Mouse (Mus musculus): ENCODE results near the gene Fbxl16.
A peak's percentile ranks its signal among the peaks of the same experiment; 100 is the strongest.
"Not testable (repeated sequence)": the region's sequence is repeated elsewhere in the genome, so short reads cannot be mapped to it uniquely, and the experiment has no call there.

Gene Fbxl16

GRCm38 (mm10) chr17:25796211-25796771, 12.6 kb upstream of the Fbxl16 start:
- DNase-seq, result peak in 1 of 2 experiments; percentile 30

- peak; percentile 91 to 93 for DNase-seq
These were observed 11.9 kb upstream of the Fbxl16 start, which contains the start of gene Metrn for GRCm38 (mm10) chr17:25796951-25797369. Metrn (minus strand) TSS chr17:25797136.

- DNase-seq, result peak; percentile 68 to 70
These were observed 7.9 kb upstream of the Fbxl16 start for GRCm38 (mm10) chr17:25801029-25801428.

DNA sequence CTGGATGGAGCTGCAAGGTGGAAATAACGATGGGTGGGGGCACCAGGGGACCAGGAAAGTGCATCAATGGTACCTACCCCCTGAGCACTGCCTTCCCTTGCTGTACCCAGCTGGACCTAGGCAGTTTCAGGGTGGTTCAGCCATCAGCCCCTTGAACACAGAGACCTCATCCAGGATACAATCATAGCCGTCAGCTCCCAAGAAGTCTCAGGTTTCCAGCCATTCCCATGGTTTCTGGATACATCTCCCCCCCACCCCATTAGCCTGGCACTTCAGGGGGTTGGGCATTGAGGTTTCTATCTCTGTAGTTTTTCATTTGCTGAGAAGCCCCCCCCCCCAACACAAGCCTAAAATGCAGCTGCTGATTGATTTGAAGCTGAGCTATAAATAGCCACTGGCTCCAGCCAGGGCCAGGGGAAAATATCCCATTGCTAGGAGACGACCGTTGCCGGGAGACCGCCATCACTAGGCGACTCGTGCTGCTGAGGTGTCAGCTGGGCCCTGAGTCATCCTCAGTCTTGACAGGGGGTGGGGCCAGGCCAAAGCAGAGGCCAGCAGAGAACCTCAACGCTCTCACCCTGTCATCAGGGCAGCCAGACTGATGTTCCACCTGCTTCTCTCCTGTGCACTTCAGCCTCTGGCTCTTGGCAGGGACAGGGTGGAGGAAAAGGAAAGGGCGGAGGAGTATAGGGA, 5.9 kb upstream of the Fbxl16 start:
- DNase-seq, result no peak

DNA sequence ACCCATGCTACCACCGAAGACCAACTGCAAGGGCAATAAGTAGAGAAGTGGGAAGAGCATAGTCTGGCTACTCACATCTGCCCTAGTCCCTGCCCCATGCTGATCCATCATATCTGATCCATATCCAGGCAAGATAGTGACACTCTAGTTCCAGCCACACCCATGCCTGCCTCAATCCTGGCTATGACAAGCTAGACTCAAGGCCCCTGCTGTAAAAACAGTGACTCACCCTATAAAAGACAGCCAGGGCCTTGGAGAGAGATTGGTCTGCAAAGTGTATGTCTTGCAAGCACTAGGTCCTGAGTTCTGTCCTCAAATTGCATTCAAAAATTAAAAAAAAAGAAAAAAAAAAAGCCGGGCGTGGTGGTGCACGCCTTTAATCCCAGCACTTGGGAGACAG, 2.4 kb upstream of the Fbxl16 start:
- no peak for DNase-seq

DNA sequence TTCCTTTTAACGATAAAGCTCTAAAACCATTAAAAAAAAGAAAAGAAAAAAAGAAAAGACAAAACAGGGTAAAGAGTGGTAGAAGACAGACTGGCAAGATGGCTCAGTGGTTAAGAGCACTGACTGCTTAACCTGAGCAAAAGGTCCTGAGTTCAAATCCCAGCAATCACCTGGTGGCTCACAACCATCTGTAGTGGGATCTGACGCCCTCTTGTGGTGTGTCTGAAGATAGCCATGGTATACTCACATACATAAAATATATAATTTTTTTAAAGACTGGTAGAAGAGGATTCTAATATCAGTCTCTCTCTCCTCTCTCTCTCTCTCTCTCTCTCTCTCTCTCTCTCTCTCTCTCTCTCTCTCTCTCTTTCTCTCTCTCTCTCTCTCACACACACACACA, 1.4 kb upstream of the Fbxl16 start:
- not testable (repeated sequence) for DNase-seq

DNA sequence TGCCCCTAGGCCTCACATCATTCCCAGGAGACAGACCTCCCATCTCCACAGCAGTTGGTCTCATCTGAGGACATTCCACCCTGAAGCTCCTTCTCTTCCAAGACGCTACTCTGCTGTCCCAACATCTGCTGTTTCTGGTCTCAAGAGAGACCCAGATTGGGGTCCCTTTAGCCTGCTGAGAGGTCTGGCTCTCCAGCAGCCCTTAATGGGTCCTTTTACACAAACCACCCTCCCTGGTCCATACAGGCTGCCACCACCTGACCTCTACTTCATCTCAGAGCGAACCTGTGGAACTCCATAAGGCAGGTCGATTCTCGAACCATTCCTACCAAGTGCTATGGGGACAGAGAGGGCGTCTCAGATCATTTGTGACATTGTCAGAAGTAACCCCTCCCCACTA, 857 bp upstream of the Fbxl16 start:
- no peak for DNase-seq

DNA sequence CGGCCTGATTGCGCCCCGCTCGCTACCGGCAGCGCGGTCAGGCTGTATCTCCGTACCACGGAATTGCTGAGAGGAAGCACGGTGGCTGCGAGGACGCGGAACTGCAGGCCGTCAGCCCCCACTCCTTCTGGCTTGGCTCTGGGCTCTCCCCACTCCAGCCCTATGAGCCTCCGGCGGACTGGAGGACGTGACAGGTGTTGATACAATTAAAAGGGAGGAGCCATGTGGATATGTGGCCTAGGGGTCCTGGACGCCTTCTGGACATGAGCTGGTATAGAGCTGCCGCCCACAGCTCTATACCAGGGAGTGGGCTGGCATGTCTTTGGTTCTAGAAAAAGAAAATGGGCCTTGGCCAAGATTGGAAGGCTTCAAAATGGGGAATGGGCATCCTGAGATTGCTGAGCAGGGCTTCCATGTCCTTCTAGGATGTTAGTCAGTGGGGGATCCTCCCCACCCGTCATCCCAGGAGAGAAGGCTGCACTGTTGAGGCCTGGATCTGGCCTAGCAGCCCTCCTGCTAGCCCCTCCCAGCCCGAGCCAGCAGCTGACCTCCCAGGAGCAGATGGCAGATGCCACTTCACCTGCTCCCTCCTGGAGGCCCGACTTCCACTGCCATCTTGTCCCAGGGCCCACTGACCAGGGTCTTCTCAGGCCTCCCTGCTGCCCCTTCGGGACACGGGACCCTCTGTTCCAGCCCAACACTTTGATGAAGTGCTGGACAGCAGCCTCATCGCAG, 888 bp downstream of the Fbxl16 start:
- DNase-seq, result no peak

GRCm38 (mm10) chr17:25810890-25811289, 2.0 kb downstream of the Fbxl16 start:
- no peak for DNase-seq

- DNase-seq, result peak; percentile 72 to 79
These were observed 4.6 kb downstream of the Fbxl16 start for GRCm38 (mm10) chr17:25813471-25813870.

DNA sequence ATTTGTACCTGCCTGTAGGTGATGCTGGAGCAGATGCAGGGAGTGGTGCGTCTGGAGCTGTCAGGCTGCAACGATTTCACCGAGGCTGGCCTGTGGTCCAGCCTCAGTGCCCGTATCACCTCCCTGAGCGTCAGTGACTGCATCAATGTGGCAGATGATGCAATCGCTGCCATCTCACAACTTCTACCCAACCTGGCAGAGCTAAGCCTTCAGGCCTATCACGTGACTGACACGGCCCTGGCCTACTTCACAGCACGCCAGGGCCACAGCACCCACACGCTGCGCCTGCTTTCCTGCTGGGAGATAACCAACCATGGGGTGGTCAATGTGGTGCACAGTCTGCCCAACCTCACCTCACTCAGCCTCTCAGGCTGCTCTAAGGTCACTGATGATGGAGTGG, 8.8 kb downstream of the Fbxl16 start:
- no peak for DNase-seq

GRCm38 (mm10) chr17:25818851-25819780, 10.2 kb downstream of the Fbxl16 start:
- DNase-seq, result peak in 1 of 2 experiments; percentile 11

- DNase-seq, result peak; percentile 73 to 75
These were observed 14.6 kb downstream of the Fbxl16 start, which contains the start of gene Wdr24 for GRCm38 (mm10) chr17:25823452-25823851. Wdr24 (plus strand) TSS chr17:25823627.

GRCm38 (mm10) chr17:25824362-25825142, 15.7 kb downstream of the Fbxl16 start:
- no peak for DNase-seq

DNA sequence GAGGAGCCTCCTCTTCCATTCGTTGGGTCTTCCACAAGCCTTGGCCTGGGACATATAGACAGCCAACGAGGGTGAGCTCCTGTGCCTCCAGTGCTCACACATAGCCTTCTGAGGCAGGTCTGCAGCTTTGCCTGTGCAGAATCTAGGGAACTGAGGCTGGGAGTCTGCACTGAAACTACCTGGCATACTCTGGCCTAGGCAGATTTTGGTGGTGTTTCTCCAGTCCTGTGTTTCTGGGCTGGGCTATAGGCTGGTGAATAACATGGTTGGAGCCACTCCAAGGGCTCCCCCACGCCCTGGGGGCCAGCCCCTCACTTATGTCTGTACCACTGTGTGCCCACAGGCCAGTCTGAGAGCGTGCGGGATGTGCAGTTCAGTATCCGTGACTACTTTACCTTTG, 16.4 kb downstream of the Fbxl16 start:
- no peak for DNase-seq

DNA sequence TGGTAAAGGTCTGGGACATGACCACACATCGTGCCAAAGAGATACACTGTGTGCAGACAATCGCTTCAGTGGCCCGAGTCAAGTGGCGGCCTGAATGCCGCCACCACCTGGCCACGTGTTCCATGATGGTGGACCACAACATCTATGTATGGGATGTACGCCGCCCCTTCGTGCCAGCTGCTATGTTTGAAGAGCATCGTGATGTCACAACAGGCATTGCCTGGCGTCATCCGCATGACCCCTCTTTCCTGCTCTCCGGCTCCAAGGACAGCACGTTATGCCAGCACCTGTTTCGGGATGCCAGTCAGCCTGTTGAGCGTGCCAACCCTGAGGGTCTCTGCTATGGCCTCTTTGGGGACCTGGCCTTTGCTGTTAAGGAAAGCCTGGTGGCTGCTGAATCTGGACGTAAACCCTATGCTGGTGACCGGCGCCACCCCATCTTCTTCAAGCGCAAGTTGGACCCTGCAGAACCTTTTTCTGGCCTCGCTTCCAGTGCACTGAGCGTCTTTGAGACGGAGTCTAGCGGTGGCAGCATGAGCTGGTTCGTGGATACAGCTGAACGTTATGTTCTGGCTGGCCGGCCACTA, 17.2 kb downstream of the Fbxl16 start:
- no peak for DNase-seq

- DNase-seq, result no peak
These were observed 18.1 kb downstream of the Fbxl16 start for GRCm38 (mm10) chr17:25827011-25827410.

GRCm38 (mm10) chr17:25827546-25828222, 18.8 kb downstream of the Fbxl16 start:
- DNase-seq, result no peak

DNA sequence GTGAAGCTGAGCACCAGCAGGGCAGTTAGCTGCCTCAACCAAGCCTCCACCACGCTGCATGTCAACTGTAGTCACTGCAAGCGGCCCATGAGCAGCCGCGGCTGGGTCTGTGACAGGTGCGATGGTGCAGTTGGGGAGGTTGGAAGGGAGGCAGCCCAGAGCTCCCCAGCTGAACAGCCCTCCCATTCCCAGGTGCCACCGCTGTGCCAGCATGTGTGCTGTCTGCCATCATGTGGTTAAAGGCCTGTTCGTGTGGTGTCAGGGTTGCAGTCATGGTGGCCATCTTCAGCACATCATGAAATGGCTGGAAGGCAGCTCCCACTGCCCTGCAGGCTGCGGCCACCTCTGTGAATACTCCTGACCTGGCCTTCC, 19.3 kb downstream of the Fbxl16 start:
- peak in 1 of 2 experiments; percentile 53 for DNase-seq

- peak; percentile 73 to 77 for DNase-seq
These were observed 20.1 kb downstream of the Fbxl16 start, which contains the start of gene Jmjd8 for GRCm38 (mm10) chr17:25828712-25829557. Jmjd8 (plus strand) TSS chr17:25828867.
